Mouse (Mus musculus) bone marrow macrophage, adult 2 months (primary cell): ENCODE measurements around the gene Topbp1. TPM values are rescaled to one million over a fixed set of nuclear protein-coding genes. Genes with fewer than 3 reads are reported as not detected.
A peak's percentile ranks its signal among the peaks of the same experiment; 100 is the strongest.

Experiments used
- H3K27ac ChIP-seq: 2 replicates; pipeline ENCODE4 v1.5.1; 2012; ENCODE audit warnings: low read depth, low read length; ENCODE audit not compliant: insufficient read depth
- H3K4me1 ChIP-seq: 2 replicates; pipeline ENCODE4 v1.6.1; 2012; ENCODE audit warnings: low read length; ENCODE audit not compliant: control insufficient read depth, insufficient read depth
- H3K4me3 ChIP-seq: 2 replicates; pipeline ENCODE4 v1.5.1; 2012; ENCODE audit warnings: mild to moderate bottlenecking, low read length, moderate library complexity; ENCODE audit not compliant: insufficient read depth
- CTCF ChIP-seq: IDR thresholded peaks from 2 replicates; pipeline ENCODE4 v1.5.1; 2012; ENCODE audit warnings: low read depth, mild to moderate bottlenecking, low read length, moderate library complexity
- POLR2A ChIP-seq: IDR thresholded peaks from 2 replicates; pipeline ENCODE4 v1.6.1; 2012; ENCODE audit warnings: mild to moderate bottlenecking, low read depth, low read length, borderline replicate concordance
- polyA plus RNA-seq: library from polyadenylated mRNA; stranded (reverse); fragments of >200 nt; gene quantifications from 2 replicates; pipeline ENCODE4 v1.2.4, GENCODE M21; 2012; ENCODE audit not compliant: missing spikeins, insufficient read depth, insufficient read length

Gene Topbp1
- polyA plus RNA-seq = 43.9 and 49.4 TPM in 2 replicates

- peak within 1 kb of the TSS; percentile 71 for H3K27ac ChIP-seq
- peak within 1 kb of the TSS; percentile 83 for H3K4me3 ChIP-seq
- peaks cover 3% of the 10 kb centered on the region; the same call in 1 of the 2 replicates for H3K4me1 ChIP-seq
- TF ChIP-seq POLR2A (peak; percentile 81; the same call in 1 of the 2 replicates), CTCF (no peak)
These were observed at the start of gene Topbp1, which contains the start of gene 1300017J02Rik for GRCm38 (mm10) chr9:103304927-103305326. Gene Topbp1 (plus strand): TSS chr9:103305215. Gene 1300017J02Rik (minus strand): TSS chr9:103305082.

- H3K4me1 ChIP-seq = no peaks in the 10 kb centered on the region
- no peak overlapping the region for H3K4me3 ChIP-seq
- TF ChIP-seq CTCF (no peak), POLR2A (no peak)
- H3K27ac ChIP-seq = no peak overlapping the region
These were observed 39.2 kb upstream of the Topbp1 start for GRCm38 (mm10) chr9:103265778-103266177.

- H3K4me1 ChIP-seq = peaks cover 3% of the 10 kb centered on the region
- H3K4me3 ChIP-seq = no peak overlapping the region
- no peak overlapping the region for H3K27ac ChIP-seq
- no peak for TF ChIP-seq POLR2A
- no peak for TF ChIP-seq CTCF
These were observed 33.9 kb upstream of the Topbp1 start for GRCm38 (mm10) chr9:103271104-103271503.

- H3K4me3 ChIP-seq = no peak overlapping the region
- peaks cover 3% of the 10 kb centered on the region for H3K4me1 ChIP-seq
- no peak overlapping the region for H3K27ac ChIP-seq
- TF ChIP-seq CTCF (no peak), POLR2A (no peak)
These were observed 30.2 kb upstream of the Topbp1 start for GRCm38 (mm10) chr9:103274819-103275218.

- H3K4me1 ChIP-seq = peaks cover 3% of the 10 kb centered on the region
- H3K4me3 ChIP-seq = no peak overlapping the region
- no peak overlapping the region for H3K27ac ChIP-seq
- TF ChIP-seq CTCF (no peak), POLR2A (no peak)
These were observed 29.3 kb upstream of the Topbp1 start for GRCm38 (mm10) chr9:103275676-103276075.

GRCm38 (mm10) chr9:103276876-103277275, 28.1 kb upstream of the Topbp1 start:
- Histone ChIP-seq H3K4me1 (peaks cover 1% of the 10 kb centered on the region), H3K4me3 (no peak overlapping the region), H3K27ac (no peak overlapping the region)
- TF ChIP-seq CTCF = no peak
- TF ChIP-seq POLR2A = no peak

- Histone ChIP-seq H3K4me1 (no peaks in the 10 kb centered on the region), H3K27ac (no peak overlapping the region), H3K4me3 (no peak overlapping the region)
- TF ChIP-seq CTCF = no peak
- TF ChIP-seq POLR2A = no peak
These were observed 18.6 kb upstream of the Topbp1 start for GRCm38 (mm10) chr9:103286396-103286795.

- Histone ChIP-seq H3K27ac (no peak overlapping the region), H3K4me3 (no peak overlapping the region), H3K4me1 (no peaks in the 10 kb centered on the region)
- TF ChIP-seq POLR2A (no peak), CTCF (no peak)
These were observed 18.1 kb upstream of the Topbp1 start for GRCm38 (mm10) chr9:103286901-103287422.

- Histone ChIP-seq H3K27ac (no peak overlapping the region), H3K4me3 (no peak overlapping the region), H3K4me1 (no peaks in the 10 kb centered on the region)
- TF ChIP-seq CTCF = no peak
- no peak for TF ChIP-seq POLR2A
These were observed 17.1 kb upstream of the Topbp1 start for GRCm38 (mm10) chr9:103287840-103288488.

GRCm38 (mm10) chr9:103288489-103289180, 16.4 kb upstream of the Topbp1 start:
- Histone ChIP-seq H3K4me3 (no peak overlapping the region), H3K27ac (no peak overlapping the region), H3K4me1 (no peaks in the 10 kb centered on the region)
- TF ChIP-seq CTCF = no peak
- no peak for TF ChIP-seq POLR2A
